Mouse (Mus musculus): Measurements from ENCODE around the gene Gm21974.

DNA sequence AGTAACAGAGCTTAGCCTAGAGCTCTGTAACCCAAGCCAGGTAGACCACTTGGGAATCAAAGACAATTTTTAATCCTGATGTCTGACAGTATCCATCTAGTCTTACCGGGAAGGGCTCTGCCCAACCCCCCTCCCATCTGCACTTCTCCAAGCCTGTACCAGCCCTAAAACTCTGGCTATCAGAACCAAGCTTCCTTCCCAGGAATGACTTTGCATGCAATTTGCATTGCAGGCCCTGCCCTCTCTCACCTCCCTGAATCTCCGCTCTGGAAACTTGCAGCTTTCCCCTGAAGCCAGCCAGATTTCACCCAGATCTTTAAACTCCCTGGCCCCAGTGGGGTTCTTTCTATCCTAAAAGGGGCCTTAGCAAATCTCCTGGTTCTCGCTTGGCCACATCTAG, 7.5 kb downstream of the Gm21974 start:
- TF ChIP-seq CTCF (IDR thresholded peaks at IDR 0.05; ENCODE audit: low read depth, low read length): no peak
- no peak for TF ChIP-seq POLR2A (IDR thresholded peaks at IDR 0.05; ENCODE audit: insufficient read depth, low read length)
- no peak for TF ChIP-seq EP300 (IDR thresholded peaks at IDR 0.05; ENCODE audit: insufficient read depth, low read depth, low read length)
